Mouse (Mus musculus) T-cell, adult 2 months (primary cell): ENCODE data around the gene Spag9.
"Not testable (repeated sequence)": the region's sequence is repeated elsewhere in the genome, so short reads cannot be mapped to it uniquely, and the experiment has no call there.

Experiments
- DNase-seq: peaks from one replicate; pipeline ENCODE4 v3.0.0; 2022; ENCODE audit warnings: low spot score

Spag9 gene

DNA sequence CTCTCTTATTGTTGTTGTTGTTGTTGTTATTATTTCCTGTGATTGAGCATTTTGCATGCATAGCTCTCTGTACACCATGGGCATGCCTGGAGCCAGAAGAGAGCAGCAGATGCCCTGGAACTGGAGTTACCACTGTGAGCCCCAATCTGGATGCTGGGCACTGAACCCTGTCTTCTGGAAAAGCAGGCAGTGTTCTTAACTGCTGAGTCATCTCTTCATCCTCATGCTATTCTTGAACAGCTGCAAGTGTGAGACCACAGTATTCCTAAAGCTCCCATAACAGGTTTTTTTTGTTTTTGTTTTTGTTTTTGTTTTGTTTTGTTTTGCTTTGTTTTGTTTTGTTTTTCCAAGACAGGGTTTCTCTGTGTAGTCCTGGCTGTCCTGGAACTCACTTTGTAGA is 9.6 kb upstream of the Spag9 start:
- DNase-seq = no peak

DNA sequence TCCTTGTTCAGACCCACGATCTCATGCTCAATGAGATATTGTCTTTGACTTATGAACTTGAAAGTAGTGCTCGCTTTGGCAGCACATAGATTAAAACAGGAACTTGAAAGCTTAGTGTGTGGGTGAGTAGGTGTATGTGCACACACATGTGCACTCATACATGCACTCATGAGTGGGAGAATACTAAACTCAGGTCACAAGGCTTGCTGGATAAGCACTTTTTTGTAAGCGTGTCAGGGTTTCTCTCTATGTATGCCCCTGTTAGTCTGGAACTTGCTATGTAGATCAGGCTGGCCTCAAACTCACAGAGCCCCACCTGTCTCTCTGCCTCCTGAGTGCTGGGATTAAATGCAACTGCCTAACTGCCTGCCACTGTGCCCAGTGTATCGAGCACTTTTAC is 8.9 kb upstream of the Spag9 start:
- DNase-seq = no peak

GRCm38 (mm10) chr11:93987625-93988327 is 8.1 kb upstream of the Spag9 start:
- no peak for DNase-seq

DNA sequence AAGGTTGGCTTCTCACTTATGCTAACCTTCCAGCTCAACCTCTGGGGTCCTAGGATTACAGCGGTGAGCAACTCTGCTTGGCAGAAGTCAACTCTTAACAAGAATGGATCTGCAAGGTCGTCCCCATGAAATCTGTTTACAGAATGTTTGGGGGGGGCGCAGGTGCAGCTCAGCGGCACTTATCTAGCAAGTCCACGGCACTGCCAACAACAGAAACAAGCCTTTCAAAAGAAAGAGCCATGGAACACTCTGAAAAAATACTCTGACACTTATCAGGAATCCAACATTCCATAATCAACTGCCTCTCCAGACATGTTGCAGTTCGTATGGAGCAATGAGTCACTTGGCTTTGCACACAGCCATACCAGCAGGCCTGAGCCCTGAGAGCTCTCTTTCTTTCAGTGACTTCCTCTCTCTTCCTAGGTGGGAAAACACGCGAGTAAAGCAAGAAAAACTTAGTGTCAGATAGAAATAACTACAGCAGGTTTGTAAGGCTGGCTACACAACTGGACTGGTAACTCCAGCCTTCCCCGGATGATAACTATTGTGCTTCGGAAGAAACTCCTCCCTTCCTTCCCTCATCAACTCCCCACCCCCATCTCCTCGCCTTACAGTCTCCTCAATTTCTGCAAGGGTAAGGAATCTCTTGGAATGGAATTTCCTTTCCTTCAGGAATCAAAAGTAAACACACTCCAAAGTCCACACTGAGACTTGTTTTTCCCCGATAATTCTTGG is 7.4 kb upstream of the Spag9 start:
- DNase-seq = no peak

GRCm38 (mm10) chr11:93994531-93994930 is 1.4 kb upstream of the Spag9 start:
- DNase-seq = peak; percentile 4

DNA sequence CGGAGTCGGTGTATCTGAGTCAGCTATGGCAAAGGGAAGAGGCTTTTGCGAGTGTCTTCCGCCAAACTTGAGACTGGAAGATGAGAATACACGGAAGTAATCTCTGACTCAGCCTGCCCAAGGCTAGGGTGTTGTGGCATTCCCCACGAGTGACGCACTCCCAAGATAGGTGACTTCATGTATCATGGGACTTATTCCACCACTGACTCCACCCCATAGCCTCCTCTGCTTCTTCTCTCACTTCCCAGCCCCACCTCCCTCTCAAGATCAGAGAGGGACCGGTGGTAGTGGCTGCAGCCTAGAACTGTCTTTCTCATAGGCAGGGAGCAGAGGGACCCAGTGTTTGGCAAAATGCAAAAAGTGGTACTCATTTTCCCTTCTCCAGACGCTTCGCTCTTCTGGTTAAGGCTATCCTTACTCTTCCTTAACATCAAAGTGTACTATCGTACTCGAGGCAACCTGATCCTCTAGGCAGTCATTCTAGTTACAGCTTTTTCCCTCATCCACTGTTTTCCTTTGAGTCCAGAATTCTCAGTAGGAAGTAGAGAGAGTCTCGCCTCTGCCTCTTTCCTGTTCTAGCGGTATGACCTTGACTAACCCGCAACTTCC is 676 bp upstream of the Spag9 start:
- DNase-seq = peak; percentile 95

DNA sequence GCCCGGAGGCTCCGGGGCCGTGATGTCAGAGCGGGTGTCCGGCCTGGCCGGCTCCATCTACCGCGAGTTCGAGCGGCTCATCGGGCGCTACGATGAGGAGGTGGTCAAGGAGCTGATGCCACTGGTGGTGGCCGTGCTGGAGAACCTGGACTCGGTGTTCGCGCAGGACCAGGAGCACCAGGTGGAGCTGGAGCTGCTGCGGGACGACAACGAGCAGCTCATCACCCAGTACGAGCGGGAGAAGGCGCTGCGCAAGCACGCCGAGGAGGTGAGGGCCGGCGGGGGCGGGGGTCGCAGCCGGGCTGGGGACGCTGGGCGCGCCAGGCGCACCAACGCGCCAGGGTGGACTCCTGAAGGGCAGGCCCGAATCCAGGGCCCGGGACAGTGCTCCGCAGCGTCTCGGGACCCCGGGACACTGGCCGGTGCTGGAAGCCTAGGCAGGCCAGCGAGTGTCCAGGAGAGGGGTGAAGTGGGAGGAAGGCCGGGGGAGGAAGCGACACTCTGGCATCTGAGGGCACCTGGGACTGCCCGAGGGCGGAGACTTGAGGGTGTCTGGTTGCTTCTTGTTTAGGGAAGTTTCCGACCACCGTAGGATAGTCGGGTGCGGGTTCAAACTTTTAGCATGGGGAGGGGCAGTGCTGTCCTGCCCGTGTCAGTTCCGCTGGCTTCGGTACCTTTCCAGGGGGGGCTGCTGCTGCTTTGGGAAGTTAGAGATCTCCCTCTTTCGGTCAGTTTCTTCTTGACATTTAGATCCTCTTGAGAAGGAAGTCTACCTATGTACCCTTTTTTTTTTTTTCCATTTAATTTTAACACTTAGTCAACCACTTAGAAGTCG is 632 bp downstream of the Spag9 start:
- DNase-seq = peak; percentile 61

DNA sequence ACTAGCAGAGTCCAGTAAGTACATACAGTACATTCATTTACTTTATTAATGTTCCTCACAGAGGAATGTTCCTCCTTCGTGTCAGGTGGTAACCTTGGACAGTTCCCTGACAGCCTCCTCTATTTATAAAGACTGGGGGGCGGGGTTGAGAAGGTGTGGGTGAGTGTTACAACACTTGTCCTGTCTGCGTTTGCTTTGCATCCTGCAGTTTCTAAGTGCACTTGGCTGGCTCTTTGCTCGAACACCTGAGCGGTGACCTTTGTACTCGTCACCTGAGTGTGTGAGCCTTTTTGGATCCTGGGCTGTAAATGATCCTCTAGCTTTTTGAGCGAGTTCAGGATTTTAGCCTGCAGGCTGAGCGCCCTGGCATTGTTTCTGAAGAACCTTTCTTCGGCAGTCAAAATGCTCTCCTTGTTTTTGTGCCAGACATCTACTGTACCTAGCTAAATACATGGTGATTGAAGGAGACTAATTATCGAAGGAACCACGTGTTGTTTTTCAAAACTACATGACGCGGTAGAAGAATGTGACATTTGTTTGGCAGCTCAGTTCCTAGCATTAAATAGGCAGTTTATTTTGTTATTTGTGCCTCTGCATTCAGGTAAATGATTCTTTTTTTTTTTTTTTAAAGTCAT is 1.4 kb downstream of the Spag9 start:
- DNase-seq = peak; percentile 49

- no peak for DNase-seq
These were observed 3.4 kb downstream of the Spag9 start for GRCm38 (mm10) chr11:93999276-93999675.

GRCm38 (mm10) chr11:94003346-94003745 is 7.5 kb downstream of the Spag9 start:
- DNase-seq = no peak

GRCm38 (mm10) chr11:94019091-94019490 is 23.2 kb downstream of the Spag9 start:
- DNase-seq = no peak

- DNase-seq = no peak
These were observed 24.5 kb downstream of the Spag9 start for GRCm38 (mm10) chr11:94020403-94020802.

GRCm38 (mm10) chr11:94026289-94026688 is 30.4 kb downstream of the Spag9 start:
- DNase-seq = no peak

- no peak for DNase-seq
These were observed 36.2 kb downstream of the Spag9 start for GRCm38 (mm10) chr11:94032084-94032483.

GRCm38 (mm10) chr11:94032971-94033370 is 37.1 kb downstream of the Spag9 start:
- DNase-seq = no peak

- no peak for DNase-seq
These were observed 40.1 kb downstream of the Spag9 start for GRCm38 (mm10) chr11:94035974-94036373.

DNA sequence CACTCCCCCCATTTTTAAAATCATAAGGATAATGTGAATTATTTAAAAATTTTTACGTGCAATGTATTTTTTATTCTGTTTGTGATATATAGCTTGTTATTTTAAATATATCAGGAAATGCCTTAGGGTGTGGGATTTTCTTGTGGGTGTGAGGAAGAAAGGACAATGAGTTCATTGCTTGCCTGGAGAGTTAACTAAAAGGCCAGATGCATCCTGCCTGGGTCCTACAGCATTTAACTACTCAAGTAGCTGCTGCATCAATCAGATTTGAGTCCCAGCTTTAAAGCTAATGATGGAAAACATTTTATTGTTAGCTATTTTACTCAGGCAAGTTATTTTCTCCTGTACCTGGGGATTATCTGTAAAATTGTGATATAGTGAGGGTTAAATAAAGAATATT is 45.6 kb downstream of the Spag9 start:
- no peak for DNase-seq

DNA sequence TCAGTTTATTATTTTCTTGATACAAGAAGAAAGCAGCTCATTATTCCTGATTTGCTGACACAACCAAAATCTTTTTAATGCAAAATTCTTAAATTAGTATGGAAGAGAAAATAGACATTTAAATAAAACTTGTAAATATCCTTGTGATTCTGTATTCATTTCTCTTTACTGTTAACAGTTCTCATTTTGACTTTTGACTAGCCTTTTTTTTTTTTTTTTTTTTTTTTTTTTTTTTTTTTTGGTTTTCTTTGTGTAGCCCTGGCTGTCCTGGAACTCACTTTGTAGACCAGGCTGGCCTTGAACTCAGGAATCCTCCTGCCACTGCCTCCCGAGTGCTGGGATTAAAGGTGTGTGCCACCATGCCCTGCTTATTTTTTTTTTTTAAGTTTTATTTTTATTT is 46.4 kb downstream of the Spag9 start:
- DNase-seq = not testable (repeated sequence)

DNA sequence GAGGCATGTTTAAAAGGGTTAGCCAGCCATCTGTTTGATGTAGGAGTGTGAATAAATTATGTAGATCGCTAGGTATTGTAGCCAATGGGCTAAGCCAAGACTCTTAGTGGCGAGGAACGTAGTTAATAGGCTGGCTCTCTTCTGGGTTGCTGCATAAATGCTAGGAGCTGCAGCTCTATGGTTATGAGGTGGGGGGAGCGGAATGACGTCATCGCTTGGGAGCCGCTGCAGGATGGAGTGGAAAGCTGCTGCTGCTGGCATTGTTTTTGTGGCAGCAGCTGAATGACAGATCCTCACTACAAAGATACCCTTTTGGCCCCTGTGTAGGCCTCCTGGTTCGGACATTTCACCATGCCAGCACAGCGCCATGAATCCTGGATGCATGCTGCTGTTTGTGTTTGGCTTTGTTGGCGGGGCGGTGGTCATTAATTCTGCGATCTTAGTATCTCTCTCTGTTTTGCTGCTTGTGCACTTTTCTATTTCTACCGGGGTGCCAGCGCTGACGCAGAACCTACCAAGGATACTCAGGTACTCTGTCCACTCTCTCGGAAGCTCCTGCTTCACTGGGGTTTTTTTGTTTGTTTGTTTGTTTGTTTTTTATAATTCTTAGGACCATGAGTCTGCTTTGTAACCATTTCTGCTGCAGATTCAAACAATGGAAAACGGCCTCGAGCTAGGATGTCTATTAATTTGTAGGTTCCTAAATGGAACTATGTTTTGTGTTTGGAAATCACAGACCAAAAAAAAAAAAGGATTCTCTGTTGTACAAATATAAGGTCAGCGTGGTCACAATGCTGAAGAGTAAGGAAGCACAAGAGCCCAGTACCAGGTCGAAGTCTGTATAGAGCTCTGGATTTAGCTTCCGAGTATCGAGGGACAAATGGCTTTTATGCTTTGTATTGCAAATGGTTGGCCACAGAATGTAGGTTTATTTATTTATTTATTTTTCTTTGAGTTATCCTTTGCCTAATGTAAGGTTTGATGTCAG is 48.4 kb downstream of the Spag9 start:
- no peak for DNase-seq

DNA sequence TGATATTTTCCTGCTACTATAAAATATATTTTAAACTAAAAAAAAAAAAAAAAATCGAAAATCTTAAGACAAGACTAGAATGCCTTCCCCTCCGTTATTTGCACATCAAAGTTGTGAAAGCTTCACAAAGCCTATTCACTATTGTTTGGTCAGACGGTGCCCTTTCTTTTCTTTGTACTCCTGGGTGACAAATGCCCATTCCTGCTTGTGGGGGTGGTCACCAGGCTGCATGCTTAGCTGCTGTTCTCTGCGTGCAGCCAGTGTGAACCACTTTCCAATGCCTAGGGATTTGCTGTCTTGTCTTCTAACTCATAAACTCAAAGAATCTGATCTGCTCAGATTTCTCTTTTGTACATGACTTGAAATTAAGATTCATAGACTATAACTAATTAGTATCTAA is 49.1 kb downstream of the Spag9 start:
- no peak for DNase-seq

DNA sequence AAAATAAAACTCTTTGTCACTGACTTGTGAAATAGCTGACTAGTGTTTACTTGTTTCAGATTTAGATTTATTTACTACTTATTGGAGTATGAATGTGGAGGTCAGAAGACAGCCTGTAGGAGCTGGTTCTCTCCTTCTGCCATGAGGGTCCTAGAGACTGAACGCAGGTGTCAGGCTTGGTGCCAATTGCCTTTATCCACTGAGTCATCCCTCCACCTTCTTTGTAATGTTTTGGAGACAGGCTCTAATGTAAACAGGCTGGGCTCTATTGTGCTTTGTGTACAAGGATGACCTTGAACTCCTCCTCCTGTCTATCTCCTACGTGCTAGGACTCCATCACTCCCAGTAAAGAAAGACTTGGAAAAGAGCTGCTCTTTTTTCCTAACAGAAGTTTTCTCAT is 51.4 kb downstream of the Spag9 start:
- no peak for DNase-seq
